Mouse (Mus musculus) thymus, adult 2 months (tissue): ENCODE measurements around the gene 3110021N24Rik. TPM values are rescaled to one million over a fixed set of nuclear protein-coding genes. Genes with fewer than 3 reads are reported as not detected.

ENCODE experiments used
- DNase-seq: peaks from one replicate; pipeline ENCODE4 v3.0.0; 2021
- H3K27ac ChIP-seq: fragments of 200-500 bp; 2 replicates; pipeline ENCODE4 v1.5.1; 2012; ENCODE audit warnings: low read length, control low read depth; ENCODE audit not compliant: control insufficient read depth, insufficient read depth
- H3K27me3 ChIP-seq: fragments of 200-500 bp; 2 replicates; pipeline ENCODE4 v1.6.1; 2012; ENCODE audit warnings: mild to moderate bottlenecking, low read length, moderate library complexity, mixed read lengths; ENCODE audit not compliant: control insufficient read depth, insufficient read depth
- H3K36me3 ChIP-seq: fragments of 200-500 bp; 2 replicates; pipeline ENCODE4 v1.6.1; 2012; ENCODE audit warnings: mild to moderate bottlenecking, low read length, moderate library complexity; ENCODE audit not compliant: control insufficient read depth, insufficient read depth
- H3K4me1 ChIP-seq: fragments of 200-500 bp; replicated peaks from 2 replicates; pipeline ENCODE4 v1.6.1; 2012; ENCODE audit warnings: low read length; ENCODE audit not compliant: control insufficient read depth, insufficient read depth
- H3K4me3 ChIP-seq: fragments of 200-500 bp; 2 replicates; pipeline ENCODE4 v1.5.1; 2012; ENCODE audit warnings: mild to moderate bottlenecking, low read length, control low read depth, moderate library complexity; ENCODE audit not compliant: control insufficient read depth, insufficient read depth
- CTCF ChIP-seq: fragments of 200-500 bp; IDR thresholded peaks from 2 replicates; pipeline ENCODE4 v1.5.1; 2012; ENCODE audit warnings: mild to moderate bottlenecking, control low read depth, low read length, moderate library complexity, borderline replicate concordance; ENCODE audit not compliant: control insufficient read depth, poor library complexity, insufficient read depth; ENCODE audit errors: extremely low read depth
- POLR2A ChIP-seq: fragments of 200-500 bp; IDR thresholded peaks from 2 replicates; pipeline ENCODE4 v1.6.1; 2012; ENCODE audit warnings: mild to moderate bottlenecking, low read length, control low read depth, moderate library complexity; ENCODE audit not compliant: control insufficient read depth, poor library complexity, insufficient read depth; ENCODE audit errors: extremely low read depth
- WGBS: fragments of 180-500 bp; shearing (Covaris S2); methylation state at CpG from one replicate; pipeline ENCODE4 v1.1.7; 2018; 5-methylcytosine and 5-hydroxymethylcytosine counted together
- polyA plus RNA-seq: library from polyadenylated mRNA; depleted of rRNA; stranded (reverse); fragments of >200 nt; gene quantifications from 2 replicates; pipeline ENCODE4 v1.2.3, GENCODE M21; 2012; rRNA removed

3110021N24Rik gene
- polyA plus RNA-seq, 1 experiment, result not detected

DNA sequence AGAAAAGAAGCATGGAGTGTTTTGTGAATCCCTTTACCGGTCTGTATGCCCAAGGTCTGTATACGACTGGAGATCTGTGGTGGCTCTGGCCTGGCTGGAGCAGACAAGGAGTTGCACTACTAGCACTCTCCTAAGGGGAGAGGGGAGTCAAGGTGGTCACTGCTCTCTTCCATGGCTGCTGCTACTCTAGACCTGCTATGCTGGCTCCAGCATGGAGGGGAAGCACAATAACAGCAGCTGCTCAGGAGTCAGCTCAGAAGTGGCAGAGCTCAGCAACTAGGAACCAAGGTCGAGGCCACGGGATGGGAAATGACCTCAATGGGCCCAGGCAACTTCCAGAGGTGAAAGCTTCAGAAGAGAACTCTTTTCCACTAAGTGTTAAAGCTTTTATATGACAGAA, 91.7 kb downstream of the 3110021N24Rik start:
- DNase-seq, result no peak
- 62% methylated on average over 4 of the region's 4 CpGs for WGBS

DNA sequence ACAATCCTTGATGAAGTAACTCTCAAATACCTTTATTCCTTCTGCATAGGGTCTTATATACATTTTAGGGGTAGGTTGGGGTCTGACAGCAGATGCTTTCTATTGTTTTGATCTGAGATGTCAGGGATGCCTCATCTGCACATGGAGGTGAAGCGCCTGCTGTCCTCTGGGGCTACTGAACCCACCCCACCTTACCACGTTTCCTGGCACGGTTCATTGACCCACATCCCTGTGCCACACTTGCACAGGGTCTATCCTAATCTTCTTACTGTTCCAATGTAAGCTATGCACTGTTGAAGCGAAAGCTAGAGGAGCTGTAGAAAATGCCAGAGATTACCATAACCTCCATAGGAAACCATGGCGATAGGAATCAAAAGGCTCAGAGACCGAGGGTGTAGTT, 92.1 kb downstream of the 3110021N24Rik start:
- no peak for DNase-seq
- TF ChIP-seq POLR2A (no peak), CTCF (no peak)
- H3K27me3 ChIP-seq, result no peaks in the 10 kb centered on the region
- no peaks in the 10 kb centered on the region for H3K36me3 ChIP-seq
- H3K4me3 ChIP-seq, result no peak overlapping the region
- H3K4me1 ChIP-seq, result no peaks in the 10 kb centered on the region
- 85% methylated on average over 6 of the region's 6 CpGs for WGBS
- H3K27ac ChIP-seq, result no peak overlapping the region

More for the DNA sequence above, 91.7 kb downstream of the 3110021N24Rik start:
- Histone ChIP-seq H3K4me3 (no peak overlapping the region), H3K4me1 (no peaks in the 10 kb centered on the region), H3K27ac (no peak overlapping the region), H3K36me3 (no peaks in the 10 kb centered on the region), H3K27me3 (no peaks in the 10 kb centered on the region)
- TF ChIP-seq POLR2A (no peak), CTCF (no peak)

DNA sequence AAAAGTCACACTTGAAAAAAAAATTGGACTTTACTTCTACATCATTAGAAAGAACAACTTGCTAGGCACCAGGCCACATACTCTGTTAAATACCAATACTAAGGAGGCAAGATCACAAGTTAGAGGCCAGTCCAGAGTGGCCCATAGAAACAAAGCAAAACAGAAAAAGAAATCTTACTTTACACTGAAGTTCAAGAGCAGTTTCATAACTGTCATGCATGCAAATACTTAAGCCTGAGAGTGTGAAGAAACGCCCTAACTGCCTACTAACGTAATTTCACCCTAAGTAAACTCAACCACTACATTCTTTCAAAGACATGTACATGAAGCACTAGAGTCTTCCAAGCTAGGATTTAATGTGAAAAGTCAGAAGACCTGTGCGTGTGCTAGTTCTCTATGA, 106.2 kb downstream of the 3110021N24Rik start:
- no peak for TF ChIP-seq CTCF
- TF ChIP-seq POLR2A, result no peak
- H3K36me3 ChIP-seq, result peaks cover 55% of the 10 kb centered on the region

DNA sequence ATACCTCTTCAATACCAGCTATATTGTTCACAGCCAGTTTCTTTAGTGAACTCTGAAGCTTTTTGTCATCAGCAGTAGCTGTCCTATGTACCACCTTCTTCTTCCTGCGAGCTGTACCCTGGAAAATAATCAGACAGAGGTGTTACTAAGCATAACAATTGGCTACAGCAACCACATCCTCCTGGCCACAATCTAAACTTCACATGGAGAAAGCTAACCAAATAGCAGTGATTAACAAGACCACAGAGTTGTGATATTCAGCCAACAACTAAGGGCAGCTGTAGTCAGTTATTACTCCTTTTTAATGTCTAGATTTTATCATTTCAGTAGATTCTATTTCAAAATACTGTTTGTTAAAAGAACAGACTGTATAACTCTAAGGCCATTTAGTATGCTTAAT, 106.6 kb downstream of the 3110021N24Rik start:
- no peak overlapping the region for H3K4me3 ChIP-seq
- DNase-seq, result no peak
- H3K27ac ChIP-seq, result no peak overlapping the region
- H3K27me3 ChIP-seq, result no peaks in the 10 kb centered on the region
- peaks cover 52% of the 10 kb centered on the region for H3K36me3 ChIP-seq
- WGBS, result 75% methylated on average over 1 of the region's 1 CpGs
- TF ChIP-seq CTCF (no peak), POLR2A (no peak)
- H3K4me1 ChIP-seq, result no peaks in the 10 kb centered on the region

More for the DNA sequence above, 106.2 kb downstream of the 3110021N24Rik start:
- Histone ChIP-seq H3K27me3 (no peaks in the 10 kb centered on the region), H3K27ac (no peak overlapping the region), H3K4me3 (no peak overlapping the region), H3K4me1 (no peaks in the 10 kb centered on the region)
- 95% methylated on average over 3 of the region's 3 CpGs for WGBS
- no peak for DNase-seq

DNA sequence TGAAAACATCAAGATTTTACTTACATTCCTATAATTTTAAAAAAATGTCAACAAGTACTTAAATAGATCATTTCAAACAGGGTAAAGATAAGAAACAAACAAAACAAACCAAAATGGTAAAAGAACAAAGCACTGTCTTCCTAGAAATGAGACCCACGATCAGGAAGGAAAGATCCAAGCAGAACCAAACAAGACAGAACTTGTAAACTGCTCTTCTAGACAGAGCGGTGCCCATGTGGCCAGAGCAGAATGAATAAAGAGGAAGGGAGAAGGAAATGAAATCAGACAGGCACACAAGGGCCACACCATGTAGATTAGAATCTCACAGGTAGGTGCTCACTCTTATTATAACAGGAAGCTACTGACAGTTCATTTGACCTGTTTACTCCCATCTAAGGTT, 107.2 kb downstream of the 3110021N24Rik start:
- H3K4me1 ChIP-seq, result no peaks in the 10 kb centered on the region
- H3K27me3 ChIP-seq, result no peaks in the 10 kb centered on the region
- WGBS, result 82% methylated on average over 2 of the region's 2 CpGs
- no peak overlapping the region for H3K4me3 ChIP-seq
- H3K27ac ChIP-seq, result no peak overlapping the region
- peaks cover 48% of the 10 kb centered on the region for H3K36me3 ChIP-seq
- DNase-seq, result no peak
- no peak for TF ChIP-seq CTCF
- TF ChIP-seq POLR2A, result no peak

DNA sequence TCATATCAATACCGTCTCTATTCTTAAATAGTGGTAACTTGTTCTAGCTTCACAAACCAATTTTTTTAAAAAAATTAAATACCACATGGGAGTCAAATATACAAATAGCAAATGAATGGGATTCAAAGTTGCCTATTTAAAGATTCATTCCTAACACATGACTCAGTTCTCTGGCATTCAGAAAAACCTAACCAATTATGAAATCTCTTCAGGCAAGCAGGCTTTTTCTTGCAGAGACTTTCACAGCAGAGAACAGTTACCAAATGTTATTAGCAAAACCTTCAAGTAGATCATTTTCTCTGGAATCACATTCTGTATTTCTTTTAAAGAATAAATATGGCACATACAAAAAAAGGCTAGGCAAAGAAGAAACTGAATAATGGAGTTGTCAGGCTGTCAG, 111.2 kb downstream of the 3110021N24Rik start:
- peaks cover 13% of the 10 kb centered on the region for H3K36me3 ChIP-seq
- WGBS, result 94% methylated on average over 1 of the region's 1 CpGs
- H3K27ac ChIP-seq, result no peak overlapping the region
- H3K4me3 ChIP-seq, result no peak overlapping the region
- TF ChIP-seq CTCF (no peak), POLR2A (no peak)
- no peak for DNase-seq
- H3K27me3 ChIP-seq, result no peaks in the 10 kb centered on the region
- H3K4me1 ChIP-seq, result peaks cover 6% of the 10 kb centered on the region

Other genes with a start within 250 kb of the 3110021N24Rik start
- 7.2 and 8.0 TPM in 2 replicates for gene Prpf38a, start 140.3 kb upstream of the 3110021N24Rik start, polyA plus RNA-seq
- gene Orc1, start 140.2 kb upstream of the 3110021N24Rik start, polyA plus RNA-seq, result 3.8 and 5.1 TPM in 2 replicates
- gene Cc2d1b, start 99.7 kb upstream of the 3110021N24Rik start, polyA plus RNA-seq, result 73.1 and 73.2 TPM in 2 replicates
- gene Zfyve9, start 61.1 kb downstream of the 3110021N24Rik start, polyA plus RNA-seq, result 0.73 and 0.84 TPM in 2 replicates
- gene Btf3l4, start 114.0 kb downstream of the 3110021N24Rik start, polyA plus RNA-seq, result 19.3 and 24.3 TPM in 2 replicates
- 14.7 and 15.5 TPM in 2 replicates for gene Txndc12, start 115.0 kb downstream of the 3110021N24Rik start, polyA plus RNA-seq
- gene Kti12, start 128.1 kb downstream of the 3110021N24Rik start, polyA plus RNA-seq, result 72.6 and 76.0 TPM in 2 replicates
- not detected in 2 replicates for gene A730015C16Rik, start 129.0 kb downstream of the 3110021N24Rik start, polyA plus RNA-seq
- 0.91 and 1.7 TPM in 2 replicates for gene Rab3b, start 159.4 kb downstream of the 3110021N24Rik start, polyA plus RNA-seq